Mouse (Mus musculus) liver, adult 2 months (tissue): ENCODE data around the gene Gm19935.

Experiments used
- CTCF ChIP-seq: fragments of 200-500 bp; IDR thresholded peaks from 2 replicates; pipeline ENCODE4 v1.5.1; 2011; ENCODE audit warnings: low read depth, low read length, control low read depth
- POLR2A ChIP-seq: fragments of 200-500 bp; IDR thresholded peaks from 2 replicates; pipeline ENCODE4 v1.6.1; 2011; ENCODE audit warnings: low read length, control low read depth; ENCODE audit not compliant: insufficient read depth; ENCODE audit errors: extremely low read depth

GRCm38 (mm10) chr8:90794990-90795861, 22.0 kb downstream of the Gm19935 start:
- TF ChIP-seq CTCF, result peak; percentile 50
- TF ChIP-seq POLR2A, result no peak
